Mouse (Mus musculus): ENCODE measurements around the gene Ccdc174.
"Not testable (repeated sequence)": the region's sequence is repeated elsewhere in the genome, so short reads cannot be mapped to it uniquely, and the experiment has no call there.

The Ccdc174 gene

GRCm38 (mm10) chr6:91877885-91878651 is at the start of gene Ccdc174:
Gene Ccdc174, plus strand, starts transcription at chr6:91878053.
- DNase-seq: peak; percentile 93 to 94

DNA sequence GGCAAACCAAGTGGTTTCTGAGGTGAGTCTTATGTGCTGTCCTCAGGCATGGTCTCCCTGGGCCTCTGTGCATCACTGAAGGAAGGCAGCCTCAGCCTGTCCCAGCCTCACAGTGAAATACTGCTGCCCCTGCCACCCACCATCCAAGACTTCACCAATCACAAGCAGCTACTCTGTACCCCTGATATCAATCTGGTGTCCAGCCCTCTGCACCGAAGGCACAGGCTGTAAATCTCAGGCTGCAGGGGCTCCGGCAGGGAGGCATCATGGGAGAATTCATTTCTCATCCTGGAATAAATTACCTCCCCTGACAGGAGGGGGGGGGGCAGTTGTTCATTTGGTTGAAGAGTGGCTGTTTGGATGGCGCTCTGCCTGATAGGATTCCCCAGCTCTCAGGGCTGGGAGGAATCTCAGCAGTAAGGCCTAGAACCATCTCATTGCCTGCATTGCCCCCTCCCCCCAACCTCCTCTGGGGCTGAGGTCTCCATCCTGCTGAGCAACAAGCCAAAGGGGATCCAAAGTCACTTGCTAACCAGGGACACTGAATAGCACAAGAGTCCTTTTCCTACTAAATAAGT is 44.9 kb upstream of the Ccdc174 start:
- DNase-seq: no peak

GRCm38 (mm10) chr6:91839010-91839871 is 38.6 kb upstream of the Ccdc174 start:
- peak; percentile 70 for DNase-seq

DNA sequence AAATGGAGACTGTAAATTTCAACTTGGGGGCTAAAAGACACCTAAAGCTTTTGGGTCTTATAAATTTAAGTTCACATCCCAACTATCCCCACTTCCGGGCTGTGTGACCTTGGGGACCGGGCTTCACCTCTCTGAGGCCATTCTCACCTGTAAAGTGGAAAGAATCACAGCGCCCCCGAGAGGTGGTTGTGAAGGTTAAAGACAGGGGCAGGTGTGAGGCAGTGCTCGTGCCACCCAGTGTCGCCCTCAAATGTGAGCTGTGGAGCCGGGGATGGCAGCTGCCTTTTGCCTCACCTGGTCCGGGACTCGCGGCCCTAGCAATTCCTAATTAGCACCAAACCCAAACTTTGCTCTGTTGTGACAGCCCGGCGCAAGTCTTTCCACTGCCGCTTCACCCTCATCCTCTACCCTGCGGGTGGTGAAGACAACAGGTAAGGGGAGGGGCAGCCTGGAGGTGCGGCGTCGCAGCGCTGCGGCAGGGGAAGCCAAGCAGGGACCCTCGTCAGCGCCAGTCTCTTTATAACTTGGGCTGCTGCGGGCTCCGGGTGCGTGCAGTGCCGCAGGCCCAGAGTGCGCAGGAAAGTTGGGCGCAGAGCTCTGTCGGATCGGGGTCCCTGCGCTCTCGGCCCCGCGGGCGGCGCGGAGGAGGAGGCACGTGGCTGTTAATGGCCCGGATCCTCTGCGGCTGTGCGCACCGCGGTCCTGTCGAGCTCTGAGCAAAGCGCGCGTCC is 34.8 kb upstream of the Ccdc174 start:
- no peak for DNase-seq

GRCm38 (mm10) chr6:91843628-91844153 is 34.2 kb upstream of the Ccdc174 start:
- DNase-seq: no peak

GRCm38 (mm10) chr6:91852550-91852949 is 25.3 kb upstream of the Ccdc174 start:
- peak in 1 of 2 experiments; percentile 36 for DNase-seq

GRCm38 (mm10) chr6:91858339-91858738 is 19.5 kb upstream of the Ccdc174 start:
- no peak for DNase-seq

DNA sequence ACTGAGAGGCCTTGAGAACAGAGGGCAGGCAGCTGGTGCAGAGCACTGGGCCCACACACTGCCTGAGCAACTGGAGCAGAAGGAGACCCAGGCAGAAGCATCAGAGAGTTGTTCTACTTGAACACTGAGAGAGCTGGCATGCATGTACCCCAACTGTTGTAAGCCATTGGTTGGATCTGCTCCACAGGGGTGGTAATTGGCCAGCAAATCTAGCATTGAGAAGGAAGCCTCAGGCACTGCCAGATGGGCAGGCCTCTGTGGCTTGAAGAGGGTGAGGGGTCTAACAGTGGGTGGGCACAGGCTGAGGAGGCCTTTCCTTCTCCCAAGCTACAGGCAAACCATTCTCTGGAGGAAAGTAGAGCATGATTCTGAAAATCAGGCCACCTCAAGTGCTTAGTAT is 15.0 kb upstream of the Ccdc174 start:
- no peak for DNase-seq

DNA sequence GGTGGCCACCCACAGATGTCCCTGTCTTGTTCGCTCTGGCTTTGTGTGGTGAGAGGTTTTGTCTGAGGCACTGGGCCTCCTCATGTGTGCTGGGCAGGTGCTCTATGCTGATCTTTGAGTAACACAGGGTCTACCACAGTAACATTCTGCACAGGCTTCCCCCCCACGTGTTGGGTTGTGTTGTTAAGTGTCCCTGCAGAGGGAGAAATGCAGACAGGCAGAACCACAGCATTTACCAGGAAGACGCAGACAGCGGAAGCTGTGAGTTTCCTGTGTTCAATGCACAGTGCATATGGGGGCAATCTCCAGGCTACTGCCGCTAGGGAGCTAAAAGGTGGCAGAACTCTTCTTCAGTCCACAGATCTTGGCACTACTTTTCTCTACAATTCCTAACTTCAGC is 13.3 kb upstream of the Ccdc174 start:
- no peak for DNase-seq

DNA sequence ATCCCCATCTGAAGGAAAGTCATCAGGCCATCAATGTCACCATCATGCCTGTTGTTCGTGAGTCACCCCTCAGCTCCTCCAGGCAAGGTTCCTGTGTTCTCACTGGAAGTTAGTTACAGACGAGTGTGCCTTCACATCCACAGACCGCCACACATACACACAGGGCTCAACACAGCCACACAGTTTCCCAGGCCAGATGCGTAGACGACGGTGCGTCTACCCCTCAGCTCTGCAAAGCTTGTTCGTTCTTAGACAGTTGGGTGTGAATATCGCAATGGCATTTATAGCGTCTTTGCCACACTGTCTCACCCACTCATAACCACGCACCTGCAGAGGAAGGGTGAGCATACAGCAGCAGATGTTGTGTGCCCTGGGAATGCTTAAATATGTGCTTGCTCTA is 12.3 kb upstream of the Ccdc174 start:
- no peak for DNase-seq

- DNase-seq: no peak
Measured at GRCm38 (mm10) chr6:91868091-91868490, 9.8 kb upstream of the Ccdc174 start.

DNA sequence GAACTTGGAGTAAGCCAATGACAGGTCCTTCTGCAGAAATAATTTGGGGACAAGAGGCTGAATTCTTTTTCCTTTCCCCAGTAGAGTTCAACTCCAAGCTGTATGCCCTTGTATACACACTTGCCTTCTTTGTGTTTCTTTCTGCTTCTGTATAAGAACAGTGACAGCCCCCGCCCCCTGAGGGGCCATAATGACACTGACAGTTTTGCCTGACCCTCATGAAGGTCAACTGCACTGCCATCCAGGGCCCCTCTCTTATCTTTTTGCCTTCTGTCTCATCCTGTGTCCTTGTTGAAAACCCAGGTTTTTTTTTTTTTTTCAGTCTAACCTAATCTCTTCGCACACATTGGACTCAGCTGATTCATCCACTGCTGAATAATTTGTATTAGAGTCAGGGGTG is 5.1 kb upstream of the Ccdc174 start:
- no peak for DNase-seq

GRCm38 (mm10) chr6:91883859-91884258 is 6.0 kb downstream of the Ccdc174 start:
- DNase-seq: no peak

- DNase-seq: no peak
Measured at GRCm38 (mm10) chr6:91889255-91889906, 11.5 kb downstream of the Ccdc174 start.

DNA sequence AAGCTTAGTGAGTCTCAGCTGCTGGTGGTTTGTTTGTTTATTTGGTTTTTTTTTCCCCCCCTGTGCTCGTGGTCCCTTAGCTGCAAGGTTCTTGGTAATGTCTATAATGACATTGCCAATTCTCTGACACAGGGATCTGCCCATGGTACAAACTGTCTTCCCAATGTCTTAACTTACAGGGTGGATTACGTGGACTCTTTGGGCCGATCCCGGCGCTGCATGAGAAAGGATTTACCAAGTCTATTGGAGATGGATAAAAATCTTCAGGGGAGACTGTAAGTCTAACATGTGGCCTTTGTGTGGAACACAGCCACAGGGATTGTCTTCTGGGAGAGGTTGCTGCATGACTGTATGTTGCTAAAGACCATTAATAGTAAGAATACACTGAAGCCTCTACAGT is 12.8 kb downstream of the Ccdc174 start:
- DNase-seq: no peak

GRCm38 (mm10) chr6:91891776-91892175 is 13.9 kb downstream of the Ccdc174 start:
- DNase-seq: no peak

- DNase-seq: no peak
Measured at GRCm38 (mm10) chr6:91896783-91897182, 18.9 kb downstream of the Ccdc174 start.

DNA sequence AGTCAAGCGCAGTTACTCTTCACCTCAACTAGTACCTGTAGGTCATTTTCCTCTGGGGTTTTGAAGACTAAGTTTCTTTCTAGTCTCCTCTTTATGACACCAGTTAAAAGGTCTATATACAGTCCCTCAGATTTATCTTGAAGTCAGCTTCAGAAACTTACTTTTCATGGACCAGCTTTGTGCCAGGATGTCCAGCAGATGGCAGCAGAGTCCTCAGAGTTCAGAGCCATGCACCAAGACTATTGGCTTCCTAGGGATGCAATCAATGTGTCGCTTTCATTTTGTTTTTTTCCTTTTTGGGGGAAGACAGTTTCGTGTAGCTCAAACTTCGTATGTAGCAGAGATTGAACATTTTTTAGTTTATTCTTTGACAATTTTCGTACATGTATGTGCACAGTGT is 23.7 kb downstream of the Ccdc174 start:
- DNase-seq: peak; percentile 65 to 82

DNA sequence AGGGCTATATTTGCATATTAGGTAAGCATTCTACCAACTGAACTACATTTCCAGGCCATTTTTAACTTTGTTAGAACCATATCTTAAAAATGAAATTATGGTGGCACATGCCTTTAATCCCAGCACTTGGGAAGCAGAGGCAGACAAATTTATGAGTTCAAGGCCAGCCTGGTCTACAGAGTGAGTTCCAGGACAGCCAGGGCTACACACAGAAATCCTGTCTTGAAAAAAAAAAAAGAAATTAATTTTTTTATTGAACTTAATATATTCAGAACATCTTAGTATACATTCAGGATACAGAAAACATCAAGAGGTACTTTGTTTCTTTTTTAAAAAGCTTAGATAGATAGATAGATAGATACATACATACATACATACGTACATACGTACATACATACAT is 24.7 kb downstream of the Ccdc174 start, which contains the start of gene 4930590J08Rik:
Gene 4930590J08Rik (plus strand): TSS at position 301 of the 400 bp plus-strand sequence.
- DNase-seq: not testable (repeated sequence)

DNA sequence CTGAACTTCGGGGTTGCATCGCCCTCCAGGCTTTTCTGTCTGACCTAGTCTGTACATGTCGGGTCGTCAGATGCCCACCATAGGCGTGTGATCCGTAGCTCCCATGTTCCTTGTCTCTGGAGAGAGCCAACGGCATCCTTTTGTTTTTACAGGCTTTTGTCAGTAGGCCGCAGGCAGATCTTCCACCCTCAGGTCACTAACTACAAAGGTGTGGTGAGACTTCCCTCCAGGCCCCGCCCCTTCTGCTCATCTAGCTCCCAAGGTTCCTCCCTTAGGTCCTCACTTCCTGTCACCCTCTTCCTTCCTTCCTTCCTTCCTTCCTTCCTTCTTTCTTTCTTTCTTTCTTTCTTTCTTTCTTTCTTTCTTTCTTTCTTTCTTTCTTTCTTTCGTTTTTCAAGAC is 36.2 kb downstream of the Ccdc174 start:
- DNase-seq: no peak

GRCm38 (mm10) chr6:91917286-91917685 is 39.4 kb downstream of the Ccdc174 start:
- DNase-seq: no peak

GRCm38 (mm10) chr6:91917716-91918115 is 39.9 kb downstream of the Ccdc174 start:
- no peak for DNase-seq
